Mouse (Mus musculus): Measurements from ENCODE around the gene Rnf145.

The Rnf145 gene

GRCm38 (mm10) chr11:44534999-44535750 lies 16.4 kb downstream of the Rnf145 start:
- no peak for DNase-seq (ENCODE audit: low read depth, low spot score)

GRCm38 (mm10) chr11:44537403-44537802 lies 18.6 kb downstream of the Rnf145 start:
- no peak for DNase-seq (ENCODE audit: low read depth, low spot score)

- no peak for DNase-seq (ENCODE audit: low read depth, low spot score)
These were observed 19.3 kb downstream of the Rnf145 start for GRCm38 (mm10) chr11:44538101-44538500.

GRCm38 (mm10) chr11:44538501-44539290 lies 19.9 kb downstream of the Rnf145 start:
- DNase-seq (ENCODE audit: low read depth, low spot score) = no peak

- peak; percentile 51 for DNase-seq (ENCODE audit: low read depth, low spot score)
These were observed 20.6 kb downstream of the Rnf145 start for GRCm38 (mm10) chr11:44539291-44539930.

GRCm38 (mm10) chr11:44540243-44540642 lies 21.5 kb downstream of the Rnf145 start:
- DNase-seq (ENCODE audit: low read depth, low spot score) = no peak

GRCm38 (mm10) chr11:44541280-44541679 lies 22.5 kb downstream of the Rnf145 start:
- no peak for DNase-seq (ENCODE audit: low read depth, low spot score)

GRCm38 (mm10) chr11:44541813-44542212 lies 23.0 kb downstream of the Rnf145 start:
- DNase-seq (ENCODE audit: low read depth, low spot score) = no peak

- DNase-seq (ENCODE audit: low read depth, low spot score) = no peak
These were observed 24.8 kb downstream of the Rnf145 start for GRCm38 (mm10) chr11:44543593-44543992.

- no peak for DNase-seq (ENCODE audit: low read depth, low spot score)
These were observed 25.2 kb downstream of the Rnf145 start for GRCm38 (mm10) chr11:44543996-44544395.

- no peak for DNase-seq (ENCODE audit: low read depth, low spot score)
These were observed 26.4 kb downstream of the Rnf145 start for GRCm38 (mm10) chr11:44545181-44545580.

GRCm38 (mm10) chr11:44546250-44546649 lies 27.5 kb downstream of the Rnf145 start:
- no peak for DNase-seq (ENCODE audit: low read depth, low spot score)

GRCm38 (mm10) chr11:44547651-44548196 lies 29.0 kb downstream of the Rnf145 start:
- no peak for DNase-seq (ENCODE audit: low read depth, low spot score)

- DNase-seq (ENCODE audit: low read depth, low spot score) = no peak
These were observed 30.1 kb downstream of the Rnf145 start for GRCm38 (mm10) chr11:44548816-44549215.

GRCm38 (mm10) chr11:44549511-44550278 lies 30.9 kb downstream of the Rnf145 start:
- DNase-seq (ENCODE audit: low read depth, low spot score) = no peak

GRCm38 (mm10) chr11:44550996-44551395 lies 32.2 kb downstream of the Rnf145 start:
- no peak for DNase-seq (ENCODE audit: low read depth, low spot score)

- DNase-seq (ENCODE audit: low read depth, low spot score) = peak; percentile 24
These were observed 35.6 kb downstream of the Rnf145 start for GRCm38 (mm10) chr11:44554339-44554738.

GRCm38 (mm10) chr11:44558521-44558920 lies 39.8 kb downstream of the Rnf145 start:
- no peak for DNase-seq (ENCODE audit: low read depth, low spot score)

- no peak for DNase-seq (ENCODE audit: low read depth, low spot score)
These were observed 40.7 kb downstream of the Rnf145 start for GRCm38 (mm10) chr11:44559466-44559865.

- DNase-seq (ENCODE audit: low read depth, low spot score) = no peak
These were observed 41.6 kb downstream of the Rnf145 start for GRCm38 (mm10) chr11:44560396-44560795.

GRCm38 (mm10) chr11:44561476-44562015 lies 42.8 kb downstream of the Rnf145 start:
- DNase-seq (ENCODE audit: low read depth, low spot score) = no peak

Data from forelimb bud, embryonic 11.5 days (tissue).